Mouse (Mus musculus) bone marrow, adult 2 months (tissue): ENCODE results near the gene Nup50. TPM values are rescaled to one million over a fixed set of nuclear protein-coding genes. Genes with fewer than 3 reads are reported as not detected.
A peak's percentile ranks its signal among the peaks of the same experiment; 100 is the strongest.

Source experiments
- H3K27ac ChIP-seq: fragments of 200-500 bp; 2 replicates; pipeline ENCODE4 v1.5.1; 2012; ENCODE audit warnings: low read depth, mild to moderate bottlenecking, control low read depth, inconsistent platforms, low read length; ENCODE audit not compliant: control insufficient read depth, poor library complexity, insufficient read depth
- H3K4me1 ChIP-seq: fragments of 200-500 bp; 2 replicates; pipeline ENCODE4 v1.6.1; 2011; ENCODE audit warnings: low read length; ENCODE audit not compliant: control insufficient read depth, insufficient read depth
- H3K4me3 ChIP-seq: fragments of 200-500 bp; replicated peaks from 2 replicates; pipeline ENCODE3; 2011; ENCODE audit warnings: mild to moderate bottlenecking, low read depth, low read length, control low read depth; ENCODE audit not compliant: control insufficient read depth
- CTCF ChIP-seq: fragments of 200-500 bp; IDR thresholded peaks from 2 replicates; pipeline ENCODE4 v1.5.1; 2011; ENCODE audit warnings: low read length, control low read depth; ENCODE audit not compliant: control insufficient read depth, insufficient read depth
- POLR2A ChIP-seq: fragments of 200-500 bp; IDR thresholded peaks from 2 replicates; pipeline ENCODE4 v1.6.1; 2011; ENCODE audit warnings: low read depth, mild to moderate bottlenecking, control low read depth, low read length, borderline replicate concordance; ENCODE audit not compliant: control insufficient read depth
- WGBS: fragments of 180-500 bp; shearing (Covaris S2); methylation state at CpG from one replicate; pipeline ENCODE4 v1.1.7; 2018; 5-methylcytosine and 5-hydroxymethylcytosine counted together
- polyA plus RNA-seq: library from polyadenylated mRNA; stranded (reverse); fragments of >200 nt; gene quantifications from 2 replicates; pipeline ENCODE4 v1.2.4, GENCODE M21; 2011; ENCODE audit warnings: low replicate concordance; ENCODE audit not compliant: missing spikeins, insufficient read depth, insufficient read length

Nup50 gene
- polyA plus RNA-seq, 1 experiment, result 40.7 TPM

DNA sequence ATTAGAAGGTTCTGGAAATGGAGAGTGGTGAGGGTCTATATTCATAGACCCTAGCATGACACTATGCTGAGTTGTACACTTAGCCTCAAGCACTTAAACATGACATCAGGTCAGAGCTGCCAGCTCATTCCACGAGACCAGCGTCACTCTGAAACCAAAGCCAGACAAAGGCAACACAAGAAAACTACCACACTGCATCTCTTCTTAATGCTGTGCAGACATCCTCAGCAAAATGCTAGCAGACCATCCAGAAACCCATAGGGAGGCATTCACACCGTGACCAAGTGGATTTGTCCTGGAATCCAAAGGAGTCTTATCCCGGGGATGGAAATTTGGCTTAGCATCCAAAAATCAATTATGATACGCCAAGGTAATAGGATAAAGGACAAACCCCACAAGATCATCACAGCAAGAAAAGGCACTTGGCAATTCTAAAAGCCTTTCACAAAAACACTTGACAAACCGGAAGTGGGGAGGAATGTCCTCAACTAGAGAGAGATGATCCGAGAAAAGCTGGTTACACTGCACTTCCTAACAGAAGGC lies 19.3 kb upstream of the Nup50 start:
- no peak for TF ChIP-seq CTCF
- no peak for TF ChIP-seq POLR2A
- 68% methylated on average over 7 of the region's 7 CpGs for WGBS
- Histone ChIP-seq H3K27ac (no peak overlapping the region), H3K4me1 (no peaks in the 10 kb centered on the region), H3K4me3 (no peak overlapping the region)

DNA sequence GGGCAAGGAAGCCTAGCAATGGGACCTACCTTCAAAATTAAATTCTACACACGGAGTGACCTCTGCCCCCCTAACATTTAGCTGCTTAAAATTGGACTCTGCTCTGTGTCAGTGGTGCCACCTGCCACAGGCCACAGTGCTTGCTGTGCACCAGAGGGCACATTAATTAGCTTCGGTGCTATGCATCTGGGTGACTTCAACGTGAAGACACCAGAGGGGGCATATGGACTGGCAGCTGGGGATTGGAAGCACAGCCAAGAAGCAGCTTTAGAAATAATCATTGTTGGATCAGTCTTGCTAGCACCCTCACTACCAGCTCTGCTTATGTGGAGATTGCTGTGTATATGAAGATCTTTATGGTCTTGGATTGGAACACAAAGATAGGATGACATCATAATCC lies 10.0 kb upstream of the Nup50 start:
- Histone ChIP-seq H3K27ac (no peak overlapping the region), H3K4me3 (no peak overlapping the region), H3K4me1 (no peaks in the 10 kb centered on the region)
- 87% methylated on average over 3 of the region's 3 CpGs for WGBS
- no peak for TF ChIP-seq CTCF
- no peak for TF ChIP-seq POLR2A

DNA sequence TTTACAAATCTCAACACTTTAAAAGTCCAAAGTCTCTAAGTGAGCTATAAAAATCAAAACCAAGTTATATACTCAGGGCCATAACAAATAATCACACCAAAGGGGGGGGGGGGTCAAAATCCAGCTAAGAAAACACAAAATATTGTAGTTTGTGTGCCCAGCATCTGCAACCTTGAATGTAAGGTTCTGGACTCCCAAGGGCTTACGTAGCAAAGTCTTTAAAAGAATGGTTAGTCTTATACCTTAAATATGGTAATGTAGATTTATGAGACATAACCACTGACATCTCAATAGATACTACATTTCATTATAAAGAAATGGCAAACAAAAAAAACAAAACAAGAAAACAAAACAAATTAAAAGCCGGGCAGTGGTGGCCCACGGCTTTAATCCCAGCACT lies 3.3 kb upstream of the Nup50 start, which contains the start of gene Gm29666:
Gene Gm29666, minus strand, starts transcription at position 101 of the 400 bp plus-strand sequence.
- Histone ChIP-seq H3K27ac (no peak within 1 kb of the TSS), H3K4me3 (no peak within 1 kb of the TSS), H3K4me1 (no peaks in the 10 kb centered on the region; the same call in 1 of the 2 replicates)
- WGBS, result 91% methylated on average over 3 of the region's 3 CpGs
- TF ChIP-seq CTCF, result no peak
- TF ChIP-seq POLR2A, result no peak

DNA sequence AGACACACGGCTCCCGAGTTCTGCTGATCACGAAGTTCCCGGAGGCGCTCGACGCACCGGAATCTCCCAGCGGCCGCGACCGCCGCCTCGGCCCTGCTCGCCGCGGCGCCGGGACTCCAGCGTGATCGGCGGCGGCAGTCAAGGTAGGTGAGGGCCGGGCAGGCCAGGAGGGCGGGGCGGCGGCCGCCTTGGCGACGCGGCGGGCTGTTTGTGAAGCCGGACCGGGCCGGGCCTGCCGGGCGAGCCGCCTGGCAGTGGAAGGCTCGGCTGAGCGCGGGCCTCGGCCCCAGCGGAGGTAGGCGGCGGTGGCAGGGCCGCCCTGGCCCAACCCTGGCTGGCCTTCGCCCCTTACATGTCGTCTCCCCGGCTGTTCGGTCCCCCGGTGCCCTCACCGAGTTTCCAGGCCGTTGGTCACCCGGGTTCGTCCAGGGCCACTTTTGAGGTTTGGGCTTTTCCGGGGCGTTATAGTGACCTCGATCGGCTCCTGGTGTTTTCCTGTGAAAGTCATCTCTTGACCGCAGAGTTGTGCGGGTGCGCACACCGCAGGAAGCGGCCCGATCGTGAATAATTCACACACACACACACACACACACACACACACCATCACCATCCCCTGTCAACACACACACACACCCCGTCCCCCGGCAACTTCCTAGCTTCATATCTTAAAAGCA lies 434 bp downstream of the Nup50 start:
- Histone ChIP-seq H3K27ac (peak overlapping the region; percentile 98), H3K4me1 (no peaks in the 10 kb centered on the region; the same call in 1 of the 2 replicates), H3K4me3 (peak overlapping the region; percentile 93)
- under 1% methylated on average over 66 of the region's 68 CpGs for WGBS
- TF ChIP-seq POLR2A (no peak), CTCF (no peak)

DNA sequence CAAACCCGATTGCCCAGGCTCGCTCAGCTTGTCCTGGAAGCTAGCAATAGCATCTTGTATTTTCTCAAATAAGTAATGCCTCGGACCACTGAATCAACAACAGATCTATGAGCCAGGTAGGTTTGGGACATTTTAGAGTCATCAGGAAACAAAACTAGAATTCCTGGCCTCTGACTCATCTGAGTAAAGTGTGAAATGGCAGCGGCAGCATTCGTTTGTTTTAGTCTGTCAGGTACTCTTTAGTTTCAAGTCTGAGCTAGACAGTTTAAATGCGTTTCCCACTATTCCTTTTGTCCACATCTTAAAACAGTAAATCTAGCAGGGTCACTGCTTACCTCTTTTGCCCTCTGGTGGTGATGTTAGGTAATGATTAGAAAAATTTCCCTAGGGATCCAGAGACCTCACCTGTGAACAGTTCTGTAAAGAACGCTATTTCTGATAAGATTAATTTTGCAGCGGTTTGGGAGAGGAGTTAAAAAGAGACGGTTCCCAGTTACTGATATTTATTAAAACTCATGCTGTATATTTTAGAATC lies 1.6 kb downstream of the Nup50 start:
- H3K4me1 ChIP-seq, result no peaks in the 10 kb centered on the region; the same call in 1 of the 2 replicates
- H3K27ac ChIP-seq, result no peak overlapping the region
- no peak for TF ChIP-seq POLR2A
- TF ChIP-seq CTCF, result no peak
- peak overlapping the region; percentile 60 for H3K4me3 ChIP-seq
- WGBS, result 16% methylated on average over 9 of the region's 9 CpGs

DNA sequence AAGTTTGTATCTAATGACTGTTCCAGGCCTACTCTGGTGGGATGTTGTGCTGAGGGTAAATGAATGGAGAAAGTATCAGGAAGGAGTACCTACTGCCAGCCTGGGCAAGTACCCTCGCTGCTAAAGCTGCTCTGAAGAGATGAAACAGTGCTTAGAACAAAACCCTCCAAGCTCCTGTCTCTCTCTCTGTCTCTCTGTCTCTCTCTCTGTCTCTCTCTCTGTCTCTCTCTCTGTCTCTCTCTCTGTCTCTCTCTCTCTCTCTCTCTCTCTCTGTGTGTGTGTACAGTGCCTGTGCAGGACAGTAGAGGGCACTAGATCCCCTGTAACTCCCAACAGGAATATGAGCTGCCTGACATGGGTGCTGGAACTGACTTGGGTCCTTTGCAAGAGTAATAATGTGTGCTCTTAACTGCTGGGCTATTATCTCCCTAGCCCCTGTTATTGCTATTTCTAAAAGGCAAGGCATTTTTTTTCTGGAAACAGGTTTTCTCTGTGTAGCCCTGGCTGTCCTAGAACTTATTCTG lies 2.3 kb downstream of the Nup50 start:
- Histone ChIP-seq H3K4me3 (no peak overlapping the region), H3K27ac (no peak overlapping the region), H3K4me1 (no peaks in the 10 kb centered on the region; the same call in 1 of the 2 replicates)
- 65% methylated on average over 1 of the region's 1 CpGs for WGBS
- TF ChIP-seq CTCF (0 out of 2 replicates have a peak, but pooled peaks have one; percentile 29), POLR2A (no peak)

DNA sequence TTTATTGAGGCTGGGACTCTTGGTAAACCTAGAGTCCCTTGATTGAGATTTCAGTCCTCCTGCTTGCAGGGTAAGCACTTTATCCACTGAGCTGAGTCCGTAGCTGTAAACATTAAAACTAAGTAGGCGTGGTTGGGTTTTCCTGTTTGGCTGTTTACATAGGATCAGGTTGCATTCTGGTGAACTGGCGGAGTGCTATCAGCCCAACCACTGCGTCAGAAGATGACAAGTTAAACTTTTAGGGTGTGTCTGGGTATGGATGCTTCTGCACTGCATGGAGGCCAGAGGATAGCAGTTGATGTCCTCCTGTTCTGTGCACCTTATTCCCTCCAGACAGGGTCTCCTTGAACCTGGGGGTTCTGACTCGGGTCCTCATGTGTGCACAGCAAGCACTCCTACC lies 9.1 kb downstream of the Nup50 start:
- no peak overlapping the region for H3K27ac ChIP-seq
- no peaks in the 10 kb centered on the region for H3K4me1 ChIP-seq
- no peak for TF ChIP-seq CTCF
- TF ChIP-seq POLR2A, result no peak
- no peak overlapping the region for H3K4me3 ChIP-seq
- WGBS, result 84% methylated on average over 5 of the region's 5 CpGs

DNA sequence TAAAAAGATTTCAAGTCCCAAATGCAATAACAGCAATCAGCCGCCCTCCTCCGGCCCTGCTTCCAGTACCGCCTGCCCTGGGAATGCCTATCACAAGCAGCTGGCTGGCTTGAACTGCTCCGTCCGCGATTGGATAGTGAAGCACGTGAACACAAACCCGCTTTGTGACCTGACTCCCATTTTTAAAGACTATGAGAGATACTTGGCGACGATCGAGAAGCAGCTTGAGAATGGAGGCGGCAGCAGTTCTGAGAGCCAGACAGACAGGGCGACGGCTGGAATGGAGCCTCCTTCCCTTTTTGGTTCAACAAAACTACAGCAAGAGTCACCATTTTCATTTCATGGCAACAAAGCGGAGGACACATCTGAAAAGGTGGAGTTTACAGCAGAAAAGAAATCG lies 11.7 kb downstream of the Nup50 start:
- TF ChIP-seq POLR2A (no peak), CTCF (no peak)
- Histone ChIP-seq H3K27ac (no peak overlapping the region), H3K4me3 (no peak overlapping the region), H3K4me1 (no peaks in the 10 kb centered on the region)
- WGBS, result 95% methylated on average over 16 of the region's 16 CpGs
